Mouse (Mus musculus): Measurements from ENCODE around the gene Fcf1. TPM values are rescaled to one million over a fixed set of nuclear protein-coding genes. Genes with fewer than 3 reads are reported as not detected.

The Fcf1 gene
- total RNA-seq (2021) = 10 to 100 TPM; 28.4 to 34.0 TPM
- long read RNA-seq, experiment 1, transcript Fcf1-201 (8 exons, 749 nt) = major isoform, 25 of 65 reads
- long read RNA-seq, experiment 1, partial matches to known transcripts = 38 of 65 reads
- long read RNA-seq, experiment 1, other reads (novel, unspliced or antisense) = 2 of 65 reads
- long read RNA-seq, experiment 2, transcript Fcf1-201 (8 exons, 749 nt) = major isoform, 25 of 69 reads
- long read RNA-seq, experiment 2, partial matches to known transcripts = 43 of 69 reads
- long read RNA-seq, experiment 2, other reads (novel, unspliced or antisense) = 1 of 69 reads

DNA sequence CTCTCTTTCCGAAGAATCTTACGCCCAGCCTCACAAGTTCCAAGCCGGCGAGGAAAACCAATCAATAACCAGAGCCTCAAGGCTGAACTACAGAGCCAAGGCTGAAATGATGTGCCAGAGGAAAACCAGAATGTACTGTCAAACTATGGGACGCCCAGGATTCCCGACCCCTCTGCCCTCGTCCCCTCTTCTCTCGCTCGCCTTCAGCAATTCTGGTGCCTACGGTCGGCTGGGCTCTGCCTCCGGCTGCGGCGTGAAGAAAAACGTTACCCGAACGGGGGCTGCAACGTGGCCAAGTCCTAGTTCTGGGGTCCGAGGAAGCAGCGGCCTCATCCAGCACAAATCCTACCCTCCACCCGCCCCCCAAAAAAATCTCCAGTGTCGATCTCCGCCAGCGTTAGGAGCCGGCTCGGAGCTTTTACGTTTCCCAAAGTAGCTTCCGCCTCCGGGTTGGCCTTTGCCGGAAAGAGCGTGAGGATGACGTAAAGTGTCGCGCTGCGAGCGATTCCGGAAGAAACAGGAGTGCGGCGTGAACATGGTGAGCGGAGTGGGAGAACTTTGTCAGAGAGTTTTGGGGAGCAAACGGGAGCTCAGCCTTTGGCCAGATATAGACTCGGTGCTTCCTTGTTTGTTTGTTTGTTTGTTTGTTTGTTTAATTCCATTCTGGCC, at the start of gene Fcf1, which contains the start of gene Arel1:
Fcf1 (plus strand) TSS at position 470 of the 669 bp plus-strand sequence.
Arel1 (minus strand) TSS at position 473 of the 669 bp plus-strand sequence.
- Histone ChIP-seq H3K4me3 (peak within 1 kb of the TSS; percentile 79), H3K27ac (peak within 1 kb of the TSS; percentile 90)
- DNase-seq = peak; percentile 90
- TF ChIP-seq CTCF (IDR thresholded peaks at IDR 0.05) = no peak
- intact Hi-C loops (cut with DNase I) = no loop called here

DNA sequence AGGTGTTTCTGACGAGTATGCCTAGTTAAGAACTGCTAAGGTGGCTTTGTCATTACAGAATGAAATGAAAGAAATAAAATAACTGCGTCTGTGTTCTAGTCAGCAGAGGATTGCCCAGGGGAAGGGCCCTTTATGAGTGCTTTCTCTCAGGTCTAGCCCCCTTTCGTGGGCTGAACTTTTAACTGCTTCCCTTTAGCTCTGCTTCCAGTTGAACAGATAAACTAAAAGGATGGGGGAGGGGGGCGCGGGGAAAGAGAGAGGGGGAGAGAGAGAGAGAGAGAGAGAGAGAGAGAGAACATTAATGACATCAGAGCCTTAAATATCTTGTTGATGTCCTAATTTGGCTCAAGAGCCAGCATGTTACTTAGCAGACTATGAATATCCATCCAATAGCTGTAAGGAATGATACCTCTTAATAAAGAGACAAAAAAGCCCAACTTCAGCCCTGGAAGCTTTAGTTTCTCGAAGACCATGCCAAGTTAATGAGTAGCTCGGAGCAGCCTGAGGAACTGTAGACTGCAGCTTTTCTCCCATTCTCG, 48.7 kb upstream of the Fcf1 start:
- TF ChIP-seq CTCF (IDR thresholded peaks at IDR 0.05) = no peak
- no peak overlapping the region for H3K4me3 ChIP-seq

DNA sequence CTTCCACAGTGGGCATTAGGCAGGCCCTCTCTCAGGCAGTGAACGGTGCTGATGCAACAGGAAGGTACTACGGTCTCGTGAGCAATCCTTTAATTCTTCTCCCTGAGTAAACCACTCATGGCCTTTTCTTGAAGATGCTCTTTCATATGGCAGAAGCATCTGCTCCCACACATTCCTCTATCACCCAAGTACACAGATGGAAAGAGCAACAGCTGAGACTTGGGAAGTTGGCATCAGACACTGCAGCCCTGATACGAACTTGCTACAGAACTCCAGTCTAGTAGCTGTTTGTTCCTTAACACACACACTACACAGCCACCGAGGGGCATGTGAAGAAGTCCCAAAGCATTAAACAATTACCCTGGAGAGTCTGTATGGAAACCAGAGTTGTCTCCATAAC, 46.4 kb upstream of the Fcf1 start:
- H3K4me3 ChIP-seq = no peak overlapping the region
- no peak for TF ChIP-seq CTCF (IDR thresholded peaks at IDR 0.05)
- no peak overlapping the region for H3K27ac ChIP-seq
- intact Hi-C loops (cut with DNase I) = no loop called here
- no peak for DNase-seq

More for the DNA sequence above, 48.7 kb upstream of the Fcf1 start:
- no peak overlapping the region for H3K27ac ChIP-seq
- no peak for DNase-seq
- intact Hi-C loops (cut with DNase I) = no loop called here

DNA sequence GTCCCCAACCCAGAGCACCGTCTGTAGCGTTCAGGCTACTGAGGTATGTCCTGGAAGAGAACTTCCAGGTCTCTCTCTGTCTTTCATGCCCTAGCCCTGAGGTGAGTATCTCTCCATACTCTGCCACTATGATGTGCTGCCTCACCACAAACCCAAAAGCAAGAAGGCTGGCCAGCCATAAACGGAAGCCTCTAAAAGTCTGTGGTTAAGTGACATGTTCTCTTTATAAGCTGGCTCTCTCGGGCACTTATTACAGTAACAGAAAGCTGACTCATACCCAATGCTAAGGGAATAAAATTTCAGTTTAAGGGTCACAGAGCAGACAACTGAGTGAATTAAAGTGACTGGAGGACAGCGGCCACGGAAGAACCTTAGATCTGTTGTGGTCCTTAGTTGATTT, 44.2 kb upstream of the Fcf1 start:
- DNase-seq = no peak
- Histone ChIP-seq H3K27ac (no peak overlapping the region), H3K4me3 (no peak overlapping the region)
- intact Hi-C loops (cut with DNase I) = no loop called here
- TF ChIP-seq CTCF (IDR thresholded peaks at IDR 0.05) = no peak

DNA sequence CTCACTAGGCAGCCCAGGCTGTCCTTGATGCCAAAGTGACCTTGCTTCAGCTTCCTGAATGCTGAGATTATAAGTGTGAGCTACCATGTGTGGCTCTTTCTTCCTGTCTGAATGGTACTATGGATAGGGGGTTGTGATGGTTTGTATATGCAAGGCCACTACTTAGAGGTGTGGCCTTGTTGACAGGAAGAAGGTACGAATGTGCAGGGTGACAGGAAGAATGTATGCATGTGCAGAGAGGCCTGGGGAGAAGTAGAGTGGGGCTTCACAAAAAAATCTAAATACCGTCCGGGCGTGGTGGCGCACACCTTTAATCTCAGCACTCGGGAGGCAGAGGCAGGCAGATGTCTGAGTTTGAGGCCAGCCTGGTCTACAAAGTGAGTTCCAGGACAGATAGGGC, 38.5 kb upstream of the Fcf1 start:
- intact Hi-C loops (cut with DNase I) = no loop called here

DNA sequence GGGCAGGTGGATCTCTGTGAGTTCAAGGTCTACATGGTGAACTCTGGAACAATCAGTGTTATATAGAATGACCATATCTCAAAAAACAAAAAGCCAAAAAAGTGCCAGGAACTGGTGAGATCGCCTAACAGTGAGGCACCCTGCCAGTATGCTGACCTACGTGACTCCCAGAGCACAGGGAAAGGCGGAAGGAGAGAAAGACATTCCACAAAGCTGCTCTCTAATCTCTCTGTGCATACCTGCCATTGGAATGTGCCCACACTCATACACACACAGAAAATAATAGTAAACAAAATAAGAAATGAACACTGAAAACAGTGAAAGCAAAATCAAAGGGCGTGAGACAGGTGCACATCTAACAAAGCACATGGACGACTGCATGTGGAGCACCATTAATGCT, 35.4 kb upstream of the Fcf1 start:
- H3K4me3 ChIP-seq = no peak overlapping the region
- no peak for TF ChIP-seq CTCF (IDR thresholded peaks at IDR 0.05)
- intact Hi-C loops (cut with DNase I) = no loop called here
- no peak overlapping the region for H3K27ac ChIP-seq
- no peak for DNase-seq

More for the DNA sequence above, 38.5 kb upstream of the Fcf1 start:
- TF ChIP-seq CTCF (IDR thresholded peaks at IDR 0.05) = no peak
- Histone ChIP-seq H3K4me3 (no peak overlapping the region), H3K27ac (no peak overlapping the region)
- no peak for DNase-seq

DNA sequence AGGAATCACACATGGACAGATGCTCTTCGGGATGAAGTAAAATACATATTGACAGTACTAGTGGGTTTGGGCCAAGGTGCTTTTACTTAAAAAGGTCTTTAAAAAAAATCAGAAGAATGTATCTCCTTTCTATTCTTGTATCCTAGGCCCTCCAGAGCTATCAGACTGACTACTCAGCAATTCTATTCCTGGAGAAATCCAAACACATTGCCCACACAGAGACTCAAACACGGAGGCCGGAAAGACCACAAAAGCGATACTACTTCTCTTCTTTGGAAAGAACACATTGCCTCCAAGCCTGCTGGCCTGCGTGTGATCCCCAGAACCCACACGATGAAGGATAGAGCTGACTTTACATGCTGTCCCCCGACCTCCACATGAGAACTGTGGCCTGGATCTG, 31.6 kb upstream of the Fcf1 start:
- no peak overlapping the region for H3K27ac ChIP-seq

DNA sequence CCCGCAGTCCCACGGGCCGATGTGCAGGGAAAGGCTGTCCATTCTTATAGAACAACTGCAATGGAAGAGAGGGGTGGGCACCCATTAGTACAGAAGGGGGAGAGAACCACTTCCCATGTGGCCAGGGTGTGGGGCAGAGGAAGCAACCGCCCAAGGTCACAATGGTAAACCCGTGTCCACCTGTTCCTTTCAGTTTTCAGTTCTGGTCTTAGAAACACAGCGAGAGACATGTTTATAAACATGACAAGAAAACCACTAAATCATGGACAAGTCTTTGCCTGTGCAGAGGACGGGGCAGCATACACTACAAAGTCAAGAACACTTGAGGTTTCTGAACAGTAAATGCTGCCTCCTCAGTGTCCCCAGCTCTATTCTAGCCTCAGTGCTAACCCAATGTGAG, 30.4 kb upstream of the Fcf1 start:
- DNase-seq = no peak
- intact Hi-C loops (cut with DNase I) = no loop called here
- no peak overlapping the region for H3K27ac ChIP-seq
- no peak overlapping the region for H3K4me3 ChIP-seq
- no peak for TF ChIP-seq CTCF (IDR thresholded peaks at IDR 0.05)

More for the DNA sequence above, 31.6 kb upstream of the Fcf1 start:
- H3K4me3 ChIP-seq = no peak overlapping the region
- no peak for DNase-seq
- TF ChIP-seq CTCF (IDR thresholded peaks at IDR 0.05) = no peak
- intact Hi-C loops (cut with DNase I) = no loop called here

DNA sequence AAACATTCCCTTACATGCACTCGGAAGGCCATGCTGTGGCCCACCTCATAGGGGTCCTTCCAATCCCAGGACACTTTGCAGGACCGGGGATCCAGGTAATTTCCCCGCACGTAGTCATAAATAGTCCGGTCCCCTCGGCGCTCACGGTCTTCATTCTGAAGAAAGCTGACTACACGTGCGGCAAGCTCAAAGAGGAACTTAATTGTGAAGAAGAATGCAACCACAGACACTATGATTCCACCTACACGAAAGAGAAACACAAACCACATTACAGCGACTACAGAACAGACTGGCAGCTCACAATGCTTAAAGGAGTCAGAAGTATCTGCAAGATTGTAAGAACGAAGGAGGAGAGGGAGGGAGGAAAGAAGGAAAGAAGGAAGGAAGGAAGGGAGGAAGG, 29.0 kb upstream of the Fcf1 start:
- intact Hi-C loops (cut with DNase I) = no loop called here
- no peak overlapping the region for H3K27ac ChIP-seq
- no peak for DNase-seq
- TF ChIP-seq CTCF (IDR thresholded peaks at IDR 0.05) = no peak
- no peak overlapping the region for H3K4me3 ChIP-seq

DNA sequence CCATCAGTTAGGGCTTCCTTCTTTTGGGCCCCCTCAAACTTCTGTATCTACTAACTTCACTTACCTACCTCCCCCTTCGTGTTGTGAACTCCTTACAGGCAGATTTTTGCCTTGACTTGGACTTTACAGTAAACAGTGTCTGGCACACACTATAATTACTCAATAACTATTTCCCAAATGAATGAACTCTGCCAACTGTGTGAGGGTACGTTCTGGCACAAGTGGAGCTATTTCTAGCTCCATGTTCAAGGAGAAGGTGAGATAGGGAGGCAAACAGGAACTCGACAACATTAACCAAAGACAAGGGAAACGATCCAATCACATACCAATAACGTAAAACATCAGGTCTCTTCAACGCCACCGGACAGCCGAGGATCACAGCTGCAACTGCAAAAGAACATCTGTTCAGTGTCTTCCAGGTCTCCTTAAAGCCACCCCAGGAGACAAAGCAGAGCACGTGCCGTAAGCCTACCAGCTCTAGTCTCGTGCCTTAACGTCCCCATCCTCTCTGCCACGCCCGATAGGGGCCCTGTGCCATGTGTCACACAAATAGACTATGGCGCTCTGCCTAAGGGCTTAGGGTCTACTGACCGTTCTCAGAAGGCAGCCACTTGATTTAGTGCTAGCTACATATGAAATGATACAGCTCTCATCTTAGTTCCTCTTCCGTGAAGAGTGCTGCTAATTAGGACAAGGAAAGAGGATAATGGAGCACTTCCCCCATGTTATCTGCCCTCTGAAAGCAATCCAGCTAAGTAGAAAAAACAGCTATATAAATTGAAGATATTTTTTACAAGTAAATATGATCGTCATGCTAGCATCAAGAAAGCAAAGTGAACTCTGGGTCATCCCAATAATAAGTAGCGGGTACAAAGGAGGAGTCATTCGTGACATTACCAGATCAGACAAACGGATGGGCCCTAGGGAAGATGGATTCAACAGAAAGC, 27.4 kb upstream of the Fcf1 start:
- no peak for TF ChIP-seq CTCF (IDR thresholded peaks at IDR 0.05)
- Histone ChIP-seq H3K4me3 (no peak overlapping the region), H3K27ac (no peak overlapping the region)
- no peak for DNase-seq
- intact Hi-C loops (cut with DNase I) = no loop called here

DNA sequence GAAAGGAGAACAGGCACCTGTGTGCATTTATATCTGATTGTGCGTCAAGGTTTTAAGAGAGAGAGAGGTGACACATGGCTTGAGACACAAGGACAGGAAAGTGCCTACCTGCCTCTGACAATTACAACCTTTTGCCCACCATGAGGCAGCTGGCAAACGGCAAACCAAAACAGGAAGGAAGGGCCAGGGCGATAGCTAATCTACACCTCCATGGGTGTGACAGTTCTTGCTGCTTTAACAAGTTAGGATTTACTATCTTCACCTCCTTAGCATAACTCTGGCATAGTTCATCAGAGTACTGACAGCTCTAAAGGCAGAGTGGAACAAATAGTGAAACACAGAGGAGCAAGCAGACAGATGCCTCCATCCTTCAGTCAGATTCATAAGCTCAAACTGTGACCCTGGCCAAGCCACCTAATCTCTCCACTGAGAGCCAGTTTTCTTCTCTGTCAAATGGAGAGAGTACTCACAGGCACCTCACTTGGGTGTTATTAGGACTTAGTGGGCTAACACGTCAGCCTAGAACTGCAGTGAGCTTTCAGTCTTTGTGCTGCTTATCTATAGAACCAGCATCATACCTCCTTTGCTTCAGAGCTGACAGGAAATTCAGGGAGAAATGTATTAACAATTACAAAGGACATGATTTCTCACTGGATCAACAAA, 26.4 kb upstream of the Fcf1 start:
- no peak for DNase-seq
- no peak for TF ChIP-seq CTCF (IDR thresholded peaks at IDR 0.05)
- intact Hi-C loops (cut with DNase I) = no loop called here
- no peak overlapping the region for H3K4me3 ChIP-seq
- H3K27ac ChIP-seq = no peak overlapping the region
